Mouse (Mus musculus) layer of hippocampus, postnatal 36 days (tissue): Measurements from ENCODE around the gene Akt1. TPM values are rescaled to one million over a fixed set of nuclear protein-coding genes. Genes with fewer than 3 reads are reported as not detected.
A peak's percentile ranks its signal among the peaks of the same experiment; 100 is the strongest.

Experiments
- DNase-seq, 2 experiments: peaks; one replicate each; pipeline ENCODE4 v3.0.0; 2022
- total RNA-seq, 2 experiments: library from RNA; stranded (reverse); gene quantifications; 2 replicates each; pipeline ENCODE4 v1.2.3; 2021

Gene Akt1
- 100 to 1,000 TPM; 145 to 156 TPM for total RNA-seq

DNA sequence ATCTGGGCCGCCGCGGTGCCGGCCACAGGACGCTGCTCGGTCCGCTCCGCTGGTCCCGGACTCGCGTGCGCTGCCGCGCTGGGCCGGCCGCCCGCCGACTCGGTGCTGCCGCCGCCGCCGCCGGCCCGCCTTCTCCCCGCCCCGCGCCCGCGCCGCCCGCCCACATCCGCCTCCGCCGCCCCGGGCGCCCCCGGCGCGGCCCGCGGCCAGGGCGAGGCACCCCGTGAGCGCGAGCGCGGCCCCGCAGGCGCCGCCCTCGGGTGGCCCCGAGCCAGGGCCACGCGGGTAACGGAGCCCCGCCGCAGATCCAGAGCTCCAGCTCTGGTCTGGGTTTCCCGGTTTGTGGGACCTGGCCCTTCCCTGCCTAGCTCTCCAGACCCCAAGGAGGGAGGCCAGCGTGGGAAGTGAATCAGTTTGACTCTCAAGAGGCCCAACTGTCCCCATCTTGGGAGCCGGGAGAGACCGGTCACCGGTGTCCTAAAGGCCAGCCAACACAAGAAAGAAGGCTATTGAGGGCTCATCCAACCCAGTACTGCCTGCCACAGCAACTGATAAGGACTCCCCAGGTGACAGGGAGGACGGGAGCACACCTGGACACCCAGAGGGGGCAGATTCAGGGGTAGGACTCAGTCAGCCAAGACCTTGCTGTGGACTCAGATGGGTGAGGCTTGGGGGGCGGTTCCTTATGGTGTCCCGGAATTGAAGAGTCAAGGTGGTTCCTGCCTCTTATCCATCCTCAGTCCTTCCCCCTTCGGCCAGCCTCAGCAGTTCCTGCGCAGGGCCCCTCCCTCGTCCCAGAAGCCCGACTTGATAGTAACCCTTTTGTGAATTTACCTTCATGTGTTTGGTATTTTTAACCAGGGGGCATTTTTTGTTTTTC lies at the start of gene Akt1:
Akt1 (minus strand) TSS at position 753 of the 880 bp plus-strand sequence.
- peak in 1 of 2 experiments; percentile 50 for DNase-seq

DNA sequence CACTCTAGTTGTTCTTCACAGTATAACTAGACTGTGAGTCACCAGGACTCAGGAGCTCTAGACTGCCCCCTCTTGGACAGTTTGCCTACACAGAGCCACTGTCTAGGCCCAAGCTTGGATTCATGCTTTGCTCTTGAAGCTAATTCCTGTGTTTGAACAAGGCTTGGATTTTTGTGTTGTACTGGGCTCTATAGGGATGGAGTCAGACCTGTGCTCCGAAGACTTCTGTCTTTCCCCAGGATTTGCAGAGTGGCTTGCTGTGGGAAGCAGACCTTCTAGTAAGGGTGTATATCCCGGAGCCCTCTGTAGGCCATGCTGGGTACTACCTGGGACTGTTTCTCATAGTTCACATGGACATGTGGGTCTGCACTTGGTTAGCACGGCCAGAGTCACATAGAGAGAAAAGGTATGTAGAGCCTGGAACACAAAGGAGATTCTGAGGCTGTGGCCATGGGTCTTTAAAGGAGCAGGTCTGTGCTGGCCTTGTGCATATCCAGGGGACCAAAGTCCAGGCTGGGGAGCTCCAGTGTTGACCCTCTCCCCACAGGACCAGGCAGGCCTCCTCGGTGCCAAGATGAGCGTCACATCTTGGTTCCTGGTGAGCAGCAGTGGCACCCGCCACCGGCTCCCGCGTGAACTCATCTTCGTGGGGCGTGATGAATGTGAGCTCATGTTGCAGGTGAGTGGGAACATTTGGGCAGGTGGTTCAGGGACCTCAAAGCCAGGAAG lies 49.6 kb upstream of the Akt1 start:
- DNase-seq = peak in 1 of 2 experiments; percentile 66

DNA sequence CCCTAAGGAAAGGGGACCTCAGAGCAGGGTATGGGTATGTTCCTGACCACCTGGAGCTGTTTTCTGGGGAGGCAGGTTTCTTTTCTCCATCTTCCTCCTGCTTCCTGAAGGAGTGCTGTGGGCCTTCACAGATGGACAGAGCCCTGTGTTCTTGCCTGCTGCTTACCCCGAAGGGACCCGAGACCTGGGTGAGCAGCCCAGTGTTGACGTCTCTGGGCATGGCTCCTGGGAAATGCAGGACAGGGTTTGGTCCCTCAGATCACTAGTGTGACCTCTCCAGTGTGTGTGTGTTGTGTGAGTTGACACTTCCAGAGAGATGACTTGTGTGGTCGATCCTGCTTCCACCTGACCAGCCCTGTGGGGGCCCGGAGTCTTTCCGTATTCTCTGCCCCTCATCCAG lies 48.8 kb upstream of the Akt1 start:
- DNase-seq = no peak

DNA sequence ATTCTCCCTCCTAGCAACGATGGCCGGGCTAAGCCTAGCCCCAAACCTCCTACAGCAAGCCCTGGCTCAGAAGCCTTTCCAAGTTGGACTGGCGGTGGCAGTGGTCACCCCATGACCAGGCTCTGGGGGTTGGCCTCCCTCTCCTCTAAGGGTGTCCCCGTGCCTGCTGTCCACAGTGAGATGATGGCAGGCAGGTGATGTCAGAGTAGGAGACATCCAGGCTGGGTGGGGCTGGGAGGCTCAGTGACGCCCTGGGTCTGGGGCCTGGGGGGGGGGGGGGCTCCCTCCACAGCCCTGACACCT lies 48.3 kb upstream of the Akt1 start:
- no peak for DNase-seq

DNA sequence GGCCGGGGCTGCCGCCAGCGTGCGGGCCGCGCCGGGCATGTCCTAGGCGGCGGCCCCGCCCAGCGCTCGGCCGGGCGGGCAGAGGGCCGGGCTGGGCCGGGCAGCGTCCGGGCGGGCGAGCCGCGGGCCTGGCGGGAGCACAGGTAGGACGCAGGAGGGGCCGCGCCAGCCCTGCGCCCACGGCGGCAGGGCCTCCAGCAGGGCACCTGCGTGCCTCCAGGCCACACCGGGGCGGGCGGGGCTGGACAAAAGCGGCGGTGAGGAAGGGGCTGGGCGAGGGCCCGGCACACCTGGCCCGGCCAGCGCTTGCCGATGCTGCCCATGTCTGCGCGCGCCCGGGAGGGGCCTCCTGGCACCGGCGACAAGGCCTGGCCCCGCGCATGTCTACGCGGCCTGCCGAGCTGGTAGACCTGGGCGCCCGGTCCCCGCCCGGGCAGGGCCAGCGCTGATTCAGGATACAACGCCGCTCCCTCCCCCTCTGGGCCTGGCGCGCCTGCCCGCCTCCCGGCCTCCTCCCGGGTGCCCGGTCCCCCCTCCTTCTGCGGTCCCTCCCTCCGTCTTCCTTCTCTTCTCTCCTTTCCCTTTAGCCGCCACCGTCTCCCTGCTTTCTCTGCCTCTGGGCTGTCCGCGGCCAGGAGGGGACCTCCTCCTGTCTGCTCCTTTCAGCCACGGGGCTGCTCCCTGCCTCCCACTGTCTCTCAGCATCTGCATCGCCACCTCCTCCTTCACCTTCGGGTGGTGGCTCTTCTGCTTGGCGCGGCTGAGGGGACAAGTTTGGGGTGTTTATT lies 47.8 kb upstream of the Akt1 start:
- DNase-seq = no peak

DNA sequence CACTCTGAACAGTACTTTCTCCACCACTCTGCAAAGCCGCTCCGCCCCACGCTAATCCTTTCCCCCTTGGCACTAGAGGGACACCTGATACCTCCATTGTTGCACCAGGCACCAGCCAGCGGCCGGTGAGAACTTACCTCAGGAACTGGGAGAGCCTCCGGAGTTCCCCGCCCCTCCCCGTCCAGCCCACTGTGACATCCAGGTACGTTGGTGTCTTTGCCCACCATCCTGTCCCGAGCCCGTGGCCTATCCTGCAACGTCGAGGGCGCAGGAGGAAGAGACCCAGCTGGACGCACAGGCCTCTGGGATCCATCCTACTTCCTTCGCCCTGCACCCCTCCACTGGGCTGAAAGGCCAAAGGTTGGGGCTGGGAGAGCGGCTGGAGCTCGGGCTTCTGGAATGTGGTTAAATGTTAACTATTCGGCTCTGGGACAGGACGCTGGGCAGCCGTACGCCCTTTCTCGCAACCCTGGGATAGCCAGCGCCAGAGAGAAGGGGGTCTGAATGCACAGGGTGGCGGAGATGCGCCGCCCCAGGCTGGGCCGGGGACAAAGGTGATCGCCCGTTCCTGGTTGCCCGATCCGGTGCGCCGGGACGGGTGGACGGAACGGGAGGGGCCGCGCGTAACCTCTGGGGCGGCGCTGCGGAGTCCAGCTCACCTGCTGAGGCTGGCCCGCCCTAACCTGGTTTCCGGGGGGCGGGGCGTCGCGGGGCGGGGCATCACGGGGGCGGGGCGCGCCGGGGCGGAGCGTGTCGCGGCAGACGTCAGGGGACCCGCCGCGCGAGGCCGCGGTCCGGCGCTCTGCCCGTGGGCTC lies 46.9 kb upstream of the Akt1 start:
- DNase-seq = no peak

DNA sequence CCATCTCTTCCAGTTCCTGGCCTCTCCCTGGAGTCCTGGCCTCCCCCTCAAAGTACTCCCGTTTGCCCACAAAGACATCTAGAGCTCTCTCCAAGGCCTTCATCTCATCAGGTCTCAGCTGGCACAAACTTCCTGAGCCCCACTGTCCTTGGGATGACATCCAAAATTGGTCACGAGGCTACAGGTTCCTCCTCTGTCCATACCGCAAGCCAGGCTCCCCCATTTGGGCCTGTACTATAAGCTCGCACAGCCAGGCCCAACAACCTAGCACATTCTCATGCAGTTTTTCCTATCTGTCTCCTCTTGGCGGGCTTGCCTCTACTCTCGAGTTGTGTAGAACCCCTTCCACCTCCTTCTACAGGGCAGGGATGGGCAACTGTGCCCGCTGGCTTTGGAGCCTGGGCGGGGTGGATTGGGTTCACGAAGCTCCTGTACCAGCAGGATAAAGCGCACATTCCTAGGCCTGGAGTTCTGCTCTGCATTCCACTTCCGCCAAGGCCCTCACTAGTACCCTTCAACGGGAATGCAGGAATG lies 46.3 kb upstream of the Akt1 start:
- no peak for DNase-seq

DNA sequence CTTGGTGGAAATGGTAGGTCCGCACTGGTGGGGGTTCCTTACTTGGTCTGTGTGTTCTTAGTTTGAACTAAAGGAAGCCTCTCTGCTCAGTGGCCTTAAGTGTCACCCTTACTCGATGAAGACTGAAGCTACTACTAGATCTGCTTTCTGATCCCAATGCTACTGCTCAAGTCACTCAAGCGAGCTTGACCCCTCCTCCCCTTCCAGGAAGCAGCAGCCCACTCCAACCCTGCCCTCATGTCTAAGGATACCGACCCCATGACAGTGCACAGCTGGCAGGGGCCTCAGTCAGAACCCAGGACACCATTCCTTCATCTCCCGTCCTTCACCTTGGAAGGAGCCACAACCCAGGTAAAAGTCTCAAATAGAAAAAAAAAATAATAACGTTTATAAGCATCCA lies 45.5 kb upstream of the Akt1 start, which contains the start of gene Cep170b:
Cep170b (plus strand) TSS at position 240 of the 400 bp plus-strand sequence.
- DNase-seq = no peak

DNA sequence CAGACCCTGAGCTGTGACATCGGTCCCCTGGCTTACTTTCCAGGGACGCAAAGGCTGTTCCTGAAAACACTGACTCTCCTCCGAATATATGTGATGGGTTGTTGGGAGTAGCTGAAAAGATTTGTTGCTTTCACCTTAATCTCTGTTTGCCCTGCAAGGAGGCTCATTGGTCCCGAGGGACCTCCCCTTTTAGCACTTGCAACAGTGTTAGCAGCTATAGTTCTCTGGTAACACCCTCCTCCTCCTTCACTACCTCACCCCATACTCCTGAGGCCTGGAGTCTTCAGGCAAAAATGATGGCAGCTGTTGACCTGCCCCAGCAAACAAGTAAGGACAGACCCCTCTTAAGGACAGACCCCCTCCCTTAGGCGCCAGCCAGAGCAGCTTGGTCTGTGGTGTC lies 44.3 kb upstream of the Akt1 start:
- DNase-seq = no peak

DNA sequence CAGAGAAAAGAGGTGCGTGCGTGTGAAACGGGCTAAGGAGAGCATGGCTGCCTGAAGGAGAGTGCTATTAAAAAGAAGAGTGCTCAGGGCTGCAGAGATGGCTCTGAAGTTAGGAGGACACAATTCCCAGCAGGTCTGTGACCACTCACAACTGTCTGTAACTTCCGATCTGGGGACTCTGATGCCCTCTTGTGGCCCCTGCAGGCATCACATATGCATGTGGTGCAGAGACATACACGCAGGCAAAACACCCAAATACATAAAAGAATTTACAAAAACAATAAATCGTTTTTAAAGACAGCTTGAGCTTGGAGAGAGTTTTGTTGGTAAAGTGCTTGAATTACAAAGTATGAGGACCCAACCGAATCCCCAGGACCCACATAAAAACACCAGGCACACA lies 42.5 kb upstream of the Akt1 start:
- DNase-seq = no peak

DNA sequence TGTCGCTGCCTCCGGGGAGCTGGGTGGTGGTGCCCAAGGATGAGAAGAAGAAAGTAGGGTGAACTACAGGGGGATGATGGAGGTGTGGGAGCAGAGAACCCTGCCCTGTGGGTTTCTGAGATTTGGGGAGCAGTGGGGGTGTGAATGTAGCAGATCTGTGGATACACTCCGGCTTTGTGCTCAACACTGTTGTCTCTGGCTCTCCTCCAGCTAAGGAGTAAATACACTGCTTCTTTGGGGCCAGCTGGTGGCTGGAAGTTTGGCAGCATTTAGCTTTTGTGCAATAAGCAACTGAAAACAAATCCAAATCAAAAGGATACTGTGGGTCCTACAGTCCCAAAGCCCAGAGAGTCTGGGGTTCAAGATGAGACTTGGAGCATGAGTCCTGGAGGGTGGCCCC lies 39.3 kb upstream of the Akt1 start:
- DNase-seq = no peak

DNA sequence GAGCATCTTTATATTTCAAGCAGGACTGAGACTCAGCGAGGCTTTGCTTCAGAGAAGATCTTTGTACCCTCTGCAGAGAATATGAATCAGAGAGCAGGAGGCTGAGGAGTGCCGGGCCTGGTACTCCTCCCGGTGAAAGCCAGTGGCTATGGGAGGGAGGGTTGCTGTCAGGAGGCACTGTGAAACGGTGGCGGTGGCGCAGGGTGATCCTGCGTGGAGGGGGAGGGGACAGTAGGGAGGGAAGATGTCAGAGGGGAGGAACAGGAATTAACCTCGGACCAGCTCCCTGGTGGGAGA lies 32.8 kb upstream of the Akt1 start:
- DNase-seq = no peak

DNA sequence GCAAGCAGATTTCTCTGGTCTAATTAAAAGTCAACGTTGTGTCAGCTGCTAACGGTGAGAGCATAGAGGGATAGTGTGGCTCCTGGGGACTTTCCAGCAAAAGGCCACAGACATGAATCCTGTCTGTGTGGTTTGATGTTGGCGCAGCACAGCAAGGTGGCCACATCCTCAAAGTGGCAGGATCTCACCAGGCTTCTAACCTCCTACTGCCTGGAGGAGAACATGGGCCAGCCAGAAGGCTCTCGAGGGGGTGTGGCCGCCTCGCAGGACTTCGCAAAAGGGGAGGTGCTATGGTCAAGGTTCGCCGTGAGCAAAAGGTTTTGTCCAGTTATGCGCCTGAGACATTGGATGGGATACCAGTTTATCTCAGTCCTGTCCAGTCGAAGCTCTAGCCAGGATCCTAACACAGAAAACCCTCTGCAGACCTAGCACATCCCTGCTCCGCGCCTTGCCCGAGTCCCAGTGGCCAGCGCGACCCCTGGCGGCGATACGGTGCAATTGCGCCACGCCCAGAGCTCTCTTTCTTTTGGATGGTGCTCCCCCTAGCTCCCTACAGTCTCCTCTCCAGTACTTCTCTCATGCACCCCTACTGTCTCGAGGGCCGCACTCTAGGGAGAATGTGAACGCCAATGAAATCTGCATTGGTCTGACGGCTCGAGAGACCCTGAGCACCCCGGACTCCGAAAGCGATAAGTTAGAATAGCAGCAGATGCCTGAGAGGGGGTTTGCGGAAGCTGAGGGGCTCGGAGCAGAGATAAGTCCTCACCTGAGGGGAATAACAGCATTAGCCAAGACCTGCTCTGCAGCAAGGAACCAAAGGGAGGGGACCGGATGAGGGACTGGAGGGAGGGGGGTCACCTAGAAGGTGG lies 32.3 kb upstream of the Akt1 start:
- peak; percentile 87 for DNase-seq

DNA sequence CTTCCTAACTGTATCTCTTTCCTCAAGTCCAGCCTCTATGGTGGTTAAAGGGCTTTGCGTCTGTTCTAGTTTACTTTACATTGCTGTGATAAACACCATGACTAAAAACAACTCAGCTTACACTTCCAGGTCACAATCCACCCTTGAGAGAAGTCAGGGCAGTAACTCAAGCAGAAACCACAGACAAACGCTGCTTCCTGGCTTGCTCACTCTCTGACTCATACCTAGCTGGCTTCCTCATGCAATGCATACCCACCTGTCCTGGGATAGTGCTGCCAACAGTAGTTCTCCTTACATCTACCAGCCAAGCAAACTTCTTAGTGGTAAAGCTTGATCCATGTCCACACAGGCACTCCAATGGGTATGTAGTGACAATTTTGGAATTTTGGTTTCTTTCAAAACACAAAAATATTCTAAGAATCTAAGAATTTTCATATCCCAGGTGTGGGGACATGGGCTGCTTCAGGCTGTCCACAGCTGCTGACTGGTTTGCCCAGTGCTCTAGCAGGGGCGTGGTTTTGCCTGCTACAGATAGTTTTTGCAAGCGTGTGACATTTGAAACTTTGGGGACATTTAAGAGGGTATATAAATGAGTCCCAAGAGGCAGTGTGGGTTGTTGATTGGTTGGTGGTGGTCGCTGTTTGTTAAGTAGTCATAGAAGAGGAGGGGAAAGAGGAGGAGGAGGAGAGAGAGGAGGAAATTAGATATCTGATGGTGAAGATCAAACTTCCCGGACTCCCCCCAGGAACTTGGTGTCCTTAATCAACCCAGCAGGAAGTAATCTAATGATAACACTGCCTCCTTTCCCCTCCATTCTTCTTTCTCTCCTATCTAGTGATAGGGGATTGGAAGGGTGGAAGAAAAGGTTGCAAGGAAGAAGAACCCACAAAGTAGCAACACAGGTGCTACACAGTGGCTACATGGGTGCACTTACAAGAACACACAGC lies 28.0 kb upstream of the Akt1 start:
- no peak for DNase-seq

DNA sequence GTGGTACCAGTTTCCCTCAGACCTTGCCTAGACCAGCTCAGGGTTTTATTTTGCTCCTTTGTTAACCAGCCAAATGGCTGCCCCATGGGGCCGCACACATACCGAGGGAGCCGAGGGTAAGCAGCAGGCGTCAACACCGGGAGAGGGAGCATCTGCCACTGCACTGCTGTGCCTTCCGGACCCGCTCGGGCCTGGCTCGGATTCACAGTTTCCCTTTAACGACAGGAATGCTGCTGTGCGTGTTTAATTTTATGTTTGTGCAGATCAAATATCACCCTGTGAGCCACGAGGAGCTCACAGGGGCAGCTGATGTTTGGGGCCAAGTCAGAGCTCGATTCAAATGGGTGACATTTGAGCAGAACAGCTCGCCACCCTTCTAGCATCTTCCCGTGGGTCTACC lies 25.8 kb upstream of the Akt1 start:
- no peak for DNase-seq

DNA sequence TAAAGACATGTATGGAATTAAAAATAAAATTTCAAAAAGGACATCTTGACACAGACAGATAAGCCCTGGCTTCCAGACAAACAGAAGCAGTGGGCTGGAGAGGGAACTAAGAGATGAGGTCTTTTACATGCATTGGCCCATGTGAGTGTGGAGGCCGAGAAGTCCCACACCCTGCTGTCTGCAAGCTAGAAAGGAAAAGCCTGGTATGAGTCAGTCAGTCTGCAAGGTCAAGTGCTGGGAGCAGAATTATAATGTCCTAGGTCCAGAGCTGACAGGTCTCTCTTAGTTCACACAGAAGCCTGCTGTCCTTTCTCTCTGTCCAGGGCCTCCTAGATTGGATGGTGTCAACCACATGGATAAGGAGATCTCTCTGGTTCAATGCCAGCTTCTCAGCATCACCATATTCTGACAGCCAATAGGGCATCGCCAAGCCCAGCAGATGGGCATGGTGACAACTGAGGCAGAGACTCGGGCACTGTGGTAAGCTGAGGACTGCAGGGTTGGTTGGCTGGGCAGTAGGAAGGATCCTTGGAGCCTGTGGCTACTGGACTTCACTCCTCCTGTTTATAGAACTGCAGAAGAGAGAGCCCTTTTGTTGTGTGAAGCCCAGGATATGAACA lies 22.2 kb upstream of the Akt1 start:
- no peak for DNase-seq

DNA sequence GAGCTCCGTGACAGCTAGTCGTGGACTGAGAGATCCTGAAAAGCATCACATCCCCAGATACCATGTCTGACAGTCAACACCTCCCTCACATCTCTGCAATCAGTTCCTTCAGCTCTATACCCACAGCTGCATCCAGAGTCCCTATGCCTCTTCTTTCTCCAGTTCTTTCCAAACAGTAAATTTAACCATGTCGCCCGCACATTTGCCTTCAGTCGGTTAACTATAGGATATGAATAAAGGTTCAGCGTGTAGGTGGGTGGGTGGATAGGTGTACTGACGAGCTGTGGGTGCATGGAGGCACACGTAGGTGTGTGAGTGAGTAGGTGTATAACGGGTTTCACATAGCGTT lies 19.4 kb upstream of the Akt1 start:
- no peak for DNase-seq

DNA sequence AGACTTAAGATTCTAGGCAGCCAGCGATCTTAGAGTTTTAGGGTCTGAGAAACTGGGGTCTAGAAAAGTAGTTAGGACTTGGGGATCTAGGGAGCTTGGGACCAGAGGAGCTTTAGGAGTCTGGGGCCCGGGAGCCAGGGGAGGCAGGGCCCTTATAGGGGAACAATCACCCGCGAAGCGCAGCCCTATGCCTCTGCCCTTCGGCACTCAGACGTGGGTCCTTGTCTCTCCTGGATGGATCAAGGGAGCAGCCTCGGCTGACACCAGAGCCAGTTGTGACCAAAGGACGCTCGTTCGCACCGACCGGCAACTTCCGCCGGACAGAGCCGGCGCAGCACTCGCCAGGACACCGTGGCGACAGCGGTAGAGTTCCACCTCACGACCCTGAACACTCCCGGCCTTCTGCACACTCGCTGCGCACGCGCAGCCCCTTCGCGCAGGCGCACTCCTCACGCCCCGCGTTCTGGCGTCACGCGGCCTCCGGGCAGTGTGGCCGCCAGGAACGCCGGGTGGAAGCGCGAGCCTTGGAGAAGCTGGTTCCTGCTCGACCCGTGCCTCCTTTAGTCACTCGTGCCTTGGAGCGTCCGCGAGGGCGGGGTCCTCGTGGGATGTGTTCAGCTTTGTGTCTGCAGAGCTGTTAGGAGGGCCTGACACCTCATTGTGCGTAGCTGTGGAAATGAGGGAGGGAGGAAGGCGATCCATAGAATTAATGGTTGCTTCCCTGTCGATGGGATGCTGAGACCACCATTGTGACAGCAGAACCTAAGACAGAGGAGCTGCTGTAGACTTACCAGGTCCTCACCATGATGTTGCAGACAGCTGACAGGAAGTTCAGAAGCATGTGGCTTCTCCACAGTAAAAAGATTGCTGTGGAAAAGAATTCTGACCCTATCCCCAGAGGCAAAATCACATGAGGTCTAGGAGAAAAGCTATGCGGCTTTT lies 18.8 kb upstream of the Akt1 start:
- DNase-seq = peak; percentile 94 to 95
